Mouse (Mus musculus): ENCODE results near the gene Cc2d2a. TPM values are rescaled to one million over a fixed set of nuclear protein-coding genes. Genes with fewer than 3 reads are reported as not detected.

Cc2d2a gene
- total RNA-seq, 2 experiments from 2014 or later = 13.3 to 13.5 TPM

GRCm38 (mm10) chr5:43787976-43788752 is 126.0 kb downstream of the Cc2d2a start:
- intact Hi-C loops (cut with DNase I) = no loop called here
- no peak for DNase-seq (ENCODE audit: low spot score in 2 of 2)

Other genes starting within 250 kb of the Cc2d2a start
- 1 to 10 TPM; 1.3 to 1.5 TPM for gene C1qtnf7, start 146.8 kb upstream of the Cc2d2a start, total RNA-seq (2021)
- under 1 TPM in 1 of 2 experiments, not detected in 1; 0.25 TPM for gene Bst1, start 156.5 kb downstream of the Cc2d2a start, total RNA-seq (2021)
- 10 to 100 TPM; 83.8 to 84.4 TPM for gene Fbxl5, start 159.3 kb downstream of the Cc2d2a start, total RNA-seq (2021)
- gene Cd38, start 206.2 kb downstream of the Cc2d2a start, total RNA-seq (2021) = 1 to 10 TPM; 2.1 to 2.5 TPM